Mouse (Mus musculus): ENCODE data around the gene Olfr1138.

Olfr1138 gene

DNA sequence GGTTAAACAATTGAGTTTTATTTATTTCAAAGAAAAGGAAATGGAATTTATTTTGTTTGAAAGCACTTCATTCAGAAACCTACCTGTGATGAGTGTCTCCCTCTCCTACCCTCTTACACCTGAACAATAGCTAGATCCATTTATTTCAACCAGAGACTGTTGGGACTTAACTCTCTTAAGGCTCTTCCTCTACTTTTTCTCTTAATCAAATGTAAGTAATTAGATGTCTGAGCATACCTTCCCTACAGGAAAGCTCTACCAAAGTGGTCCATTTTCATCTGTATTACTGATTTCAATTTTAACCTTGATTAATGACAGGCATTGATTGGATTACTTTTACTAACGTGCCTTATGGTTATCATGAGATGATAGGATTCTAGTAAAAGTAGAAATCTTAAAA, at the start of gene Olfr1138:
Gene Olfr1138, minus strand, starts transcription at position 101 of the 400 bp plus-strand sequence.
- no peak for DNase-seq (ENCODE audit: low read depth, low spot score)

DNA sequence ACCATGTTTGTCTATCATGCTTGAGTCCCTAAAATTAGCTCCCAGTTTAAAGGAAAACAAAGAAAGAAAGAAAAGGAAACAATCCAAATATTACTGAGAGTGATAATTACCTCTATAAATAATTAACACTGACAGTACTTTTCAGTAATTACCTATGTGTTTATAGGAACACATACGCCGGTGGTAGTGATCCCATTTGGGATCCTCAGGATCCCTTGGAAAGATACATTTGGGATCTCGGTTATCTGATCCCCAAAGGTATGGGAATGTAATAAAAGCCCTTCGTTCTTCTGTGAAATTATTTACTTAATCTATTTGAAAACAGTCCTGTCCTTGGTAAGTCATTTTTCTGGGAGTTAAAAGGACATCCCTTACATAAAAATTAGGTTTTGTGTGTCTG, 39.4 kb upstream of the Olfr1138 start, which contains the start of gene Olfr152:
Gene Olfr152, plus strand, starts transcription at position 301 of the 400 bp plus-strand sequence.
- no peak for DNase-seq (ENCODE audit: low read depth, low spot score)

- no peak for DNase-seq (ENCODE audit: low read depth, low spot score)
Measured at GRCm38 (mm10) chr2:87776143-87776542, 36.4 kb upstream of the Olfr1138 start.

DNA sequence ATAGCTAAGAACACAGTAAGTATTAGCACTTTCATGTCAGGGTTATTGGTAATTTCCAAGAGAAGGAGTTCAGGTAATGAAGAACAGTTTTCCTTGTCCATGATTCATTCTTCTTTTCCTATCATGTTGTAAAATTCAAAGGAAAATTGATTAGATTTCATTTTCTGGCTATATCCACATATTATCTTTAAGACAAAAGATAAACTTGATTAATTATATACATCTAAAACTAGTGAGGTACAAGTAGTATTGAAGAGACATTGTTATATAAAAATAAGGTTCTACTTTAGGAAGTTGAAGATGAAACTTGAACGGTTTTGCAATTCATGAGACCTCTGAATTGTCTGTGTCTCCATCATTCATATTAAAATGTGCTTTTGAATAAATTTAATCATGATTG, 14.1 kb upstream of the Olfr1138 start, which contains the start of gene Olfr1141:
Gene Olfr1141, minus strand, starts transcription at position 101 of the 400 bp plus-strand sequence.
- DNase-seq (ENCODE audit: low read depth, low spot score), result no peak

GRCm38 (mm10) chr2:87743452-87743851, 3.7 kb upstream of the Olfr1138 start, which contains the start of gene Olfr1140:
Gene Olfr1140 (plus strand): TSS chr2:87743752.
- no peak for DNase-seq (ENCODE audit: low read depth, low spot score)

GRCm38 (mm10) chr2:87713079-87713478, 26.7 kb downstream of the Olfr1138 start, which contains the start of gene Olfr1137:
Gene Olfr1137 (minus strand): TSS chr2:87713179.
- no peak for DNase-seq (ENCODE audit: low read depth, low spot score)

- DNase-seq (ENCODE audit: low read depth, low spot score), result no peak
Measured at GRCm38 (mm10) chr2:87693847-87694246, 45.9 kb downstream of the Olfr1138 start, which contains the start of gene Olfr1136. Gene Olfr1136 (minus strand): TSS chr2:87693947.

Measured in CD4-positive helper T cell, adult 2 months (primary cell).